Mouse (Mus musculus): ENCODE data around the gene Tsc22d3.

- no peak for TF ChIP-seq CTCF (IDR thresholded peaks at IDR 0.05)
- TF ChIP-seq EP300 (IDR thresholded peaks at IDR 0.05; ENCODE audit: insufficient read depth, low read depth, low read length), result no peak
These were observed 58.6 kb downstream of the Tsc22d3 start for GRCm38 (mm10) chrX:140541711-140542473.
